In the genomic region with DNA sequence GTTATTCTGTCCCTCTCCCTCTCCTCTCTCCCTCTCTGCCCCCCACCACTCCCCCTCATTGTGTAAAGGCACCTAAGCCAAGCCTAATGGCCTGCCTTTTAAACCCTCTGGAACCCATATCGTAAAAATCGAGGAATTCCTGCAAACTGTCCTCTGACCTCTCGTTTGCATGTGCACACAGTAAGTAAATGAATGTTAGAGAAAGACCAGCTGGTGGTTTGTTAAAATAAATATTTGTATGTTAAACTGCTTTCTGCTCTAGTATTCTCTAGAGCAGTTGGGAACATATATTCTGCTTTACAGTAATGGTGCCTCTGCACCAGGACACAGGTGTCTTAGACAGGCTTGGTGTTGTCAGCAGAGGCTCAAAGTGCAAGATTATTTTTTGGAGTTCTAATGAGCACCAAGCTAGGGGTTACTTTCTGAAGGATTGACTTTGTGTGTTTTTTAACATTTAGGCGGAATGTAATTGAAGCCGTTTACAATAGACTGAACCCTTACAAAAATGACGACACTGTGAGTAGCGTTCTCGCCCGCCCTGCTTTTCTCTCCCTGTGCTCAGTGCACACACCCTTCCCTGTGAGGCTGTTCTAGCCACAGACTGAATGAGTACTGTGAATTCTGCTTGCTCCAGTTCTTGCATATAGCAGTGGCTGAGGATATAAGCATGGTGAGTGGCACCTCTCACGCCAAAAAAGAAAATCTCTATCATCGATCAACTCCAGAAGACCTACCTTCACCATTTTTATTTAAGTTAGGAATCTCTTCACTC, we compare ENCODE assay signal across 20 mouse cellular contexts. TPM values are rescaled to one million over a fixed set of nuclear protein-coding genes. Genes with fewer than 3 reads are reported as not detected.
DNase-seq lines count a peak whose midpoint lies in the region; ATAC-seq and TF ChIP-seq lines count a peak whose summit lies in the region.
"Had no signal": no experiment of that assay in that cellular context is flagged by ENCODE, and none has a peak within 500 bp of the region (broad histone marks: within the 10 kb centered on the region; RNA-seq: fewer than 3 reads in every experiment).

No protein-coding gene starts in this region.

- no peak overlapping the region for H3K27ac ChIP-seq in heart, embryonic 11.5 days (ENCODE audit: low read depth, low read length)
- 0 out of 2 replicates have a peak overlapping the region, but pooled peaks have one; percentile 22 for H3K27ac ChIP-seq in liver, embryonic 12.5 days
- H3K27ac ChIP-seq in liver, embryonic 11.5 days (ENCODE audit: low read depth, low read length), result no peak overlapping the region
- peak overlapping the region; percentile 29; the same call in 1 of the 2 replicates for H3K27ac ChIP-seq in liver, embryonic 13.5 days
- peak overlapping the region; percentile 48; the same call in 1 of the 2 replicates for H3K27ac ChIP-seq in liver, postnatal 0 days (ENCODE audit: low read depth)
- H3K27ac ChIP-seq: embryonic facial prominence, embryonic 10.5 days; forebrain, embryonic 13.5 days; heart, adult 2 months; hindbrain, embryonic 12.5 days had no signal

- 92% methylated on average over 11 of the region's 11 CpGs for WGBS in heart, embryonic 11.5 days (ENCODE audit: insufficient replicate concordance)
- WGBS in liver, embryonic 12.5 days (ENCODE audit: insufficient replicate concordance), result 87% methylated on average over 11 of the region's 11 CpGs
- WGBS in liver, embryonic 11.5 days, result 89% methylated on average over 11 of the region's 11 CpGs
- 87% methylated on average over 11 of the region's 11 CpGs for WGBS in liver, embryonic 13.5 days (ENCODE audit: insufficient replicate concordance)
- 72% methylated on average over 11 of the region's 11 CpGs for WGBS in liver, postnatal 0 days (ENCODE audit: insufficient replicate concordance)

- H3K4me3 ChIP-seq in heart, embryonic 11.5 days (ENCODE audit: low read depth, low read length), result no peak overlapping the region
- no peak overlapping the region for H3K4me3 ChIP-seq in liver, embryonic 12.5 days
- H3K4me3 ChIP-seq in liver, embryonic 11.5 days (ENCODE audit: low read depth, low read length), result no peak overlapping the region
- H3K4me3 ChIP-seq in liver, embryonic 13.5 days (replicated peaks), result no peak overlapping the region
- no peak overlapping the region for H3K4me3 ChIP-seq in liver, postnatal 0 days (ENCODE audit: low read depth, low read length)
- H3K4me3 ChIP-seq: embryonic facial prominence, embryonic 10.5 days; forebrain, embryonic 13.5 days; heart, adult 2 months; heart, embryonic 12.5 days; hindbrain, embryonic 12.5 days had no signal

- no peaks in the 10 kb centered on the region for H3K27me3 ChIP-seq in heart, embryonic 11.5 days (ENCODE audit: control insufficient read depth, insufficient read depth, low read length)
- H3K27me3 ChIP-seq in liver, embryonic 12.5 days (replicated peaks), result no peaks in the 10 kb centered on the region
- no peaks in the 10 kb centered on the region for H3K27me3 ChIP-seq in liver, embryonic 11.5 days (replicated peaks; ENCODE audit: control insufficient read depth, insufficient read depth, low read length)
- no peaks in the 10 kb centered on the region for H3K27me3 ChIP-seq in liver, embryonic 13.5 days
- no peaks in the 10 kb centered on the region for H3K27me3 ChIP-seq in liver, postnatal 0 days (ENCODE audit: insufficient read depth, low read length)
- H3K27me3 ChIP-seq: forebrain, embryonic 13.5 days; heart, embryonic 12.5 days; hindbrain, embryonic 12.5 days had no signal

- no peak for ATAC-seq in heart, embryonic 11.5 days (replicated peaks; ENCODE audit: insufficient number of reproducible peaks, low FRiP score, low TSS enrichment)
- no peak for ATAC-seq in liver, embryonic 12.5 days
- no peak for ATAC-seq in liver, embryonic 11.5 days (replicated peaks; ENCODE audit: low FRiP score)
- ATAC-seq in liver, embryonic 13.5 days (ENCODE audit: low read depth), result peak; percentile 19; the same call in 1 of the 2 replicates
- ATAC-seq in liver, postnatal 0 days, result peak; percentile 64
- ATAC-seq: activated CD4-positive, CD25-positive, alpha-beta regulatory T cell, adult 4 months; forebrain, embryonic 13.5 days; forebrain, postnatal 0 days; hindbrain, embryonic 16.5 days had no signal

- TF ChIP-seq CTCF in liver, postnatal 0 days (IDR thresholded peaks at IDR 0.05; ENCODE audit: low read depth), result no peak

- no peaks in the 10 kb centered on the region for H3K9me3 ChIP-seq in heart, embryonic 11.5 days (replicated peaks; ENCODE audit: control insufficient read depth, low read length)
- H3K9me3 ChIP-seq in liver, embryonic 12.5 days (replicated peaks), result no peaks in the 10 kb centered on the region
- H3K9me3 ChIP-seq in liver, embryonic 11.5 days (ENCODE audit: control insufficient read depth, low read length), result no peaks in the 10 kb centered on the region
- H3K9me3 ChIP-seq in liver, embryonic 13.5 days (replicated peaks), result no peaks in the 10 kb centered on the region
- H3K9me3 ChIP-seq in liver, postnatal 0 days (ENCODE audit: low read length), result no peaks in the 10 kb centered on the region
- H3K9me3 ChIP-seq: embryonic facial prominence, embryonic 10.5 days; forebrain, embryonic 13.5 days; heart, embryonic 12.5 days; hindbrain, embryonic 12.5 days had no signal

- peaks cover 18% of the 10 kb centered on the region; the same call in 1 of the 2 replicates for H3K36me3 ChIP-seq in heart, embryonic 11.5 days (ENCODE audit: control insufficient read depth, insufficient read depth, low read length)
- peaks cover 52% of the 10 kb centered on the region for H3K36me3 ChIP-seq in liver, embryonic 12.5 days
- peaks cover 18% of the 10 kb centered on the region; the same call in 1 of the 2 replicates for H3K36me3 ChIP-seq in liver, embryonic 11.5 days (ENCODE audit: control insufficient read depth, insufficient read depth, low read length)
- peaks cover 45% of the 10 kb centered on the region for H3K36me3 ChIP-seq in liver, embryonic 13.5 days
- H3K36me3 ChIP-seq in liver, postnatal 0 days (replicated peaks; ENCODE audit: insufficient read depth, low read length), result peaks cover 44% of the 10 kb centered on the region

- no peak overlapping the region for H3K9ac ChIP-seq in heart, embryonic 11.5 days (ENCODE audit: low read depth, low read length)
- no peak overlapping the region for H3K9ac ChIP-seq in liver, embryonic 12.5 days
- H3K9ac ChIP-seq in liver, embryonic 11.5 days (ENCODE audit: low read depth, low read length), result no peak overlapping the region
- H3K9ac ChIP-seq in liver, embryonic 13.5 days, result no peak overlapping the region
- no peak overlapping the region for H3K9ac ChIP-seq in liver, postnatal 0 days (replicated peaks)
- H3K9ac ChIP-seq: forebrain, embryonic 13.5 days; forebrain, postnatal 0 days; heart, embryonic 12.5 days; hindbrain, embryonic 12.5 days had no signal

- no peak for TF ChIP-seq EP300 in liver, postnatal 0 days (IDR thresholded peaks at IDR 0.05; ENCODE audit: low read depth)

- DNase-seq in heart, adult 11 months, result peak; percentile 37
- DNase-seq in liver, embryonic 11.5 days (ENCODE audit: low spot score), result no peak
- DNase-seq in liver, embryonic 13.5 days, result no peak
- no peak for DNase-seq in liver, postnatal 0 days
- DNase-seq in T-cell, adult 2 months (ENCODE audit: low spot score), result no peak
- no peak for DNase-seq in retina, postnatal 1 day
- DNase-seq: adrenal gland, postnatal 25 days; cerebellum, adult 18-20 months; cerebellum, adult 9-11 months; forebrain, postnatal 0 days; gastrocnemius, postnatal 10 days; heart, adult 2 months had no signal

- H3K4me2 ChIP-seq in heart, embryonic 11.5 days, result no peak overlapping the region
- H3K4me2 ChIP-seq in liver, embryonic 12.5 days, result no peak overlapping the region
- H3K4me2 ChIP-seq in liver, embryonic 11.5 days, result no peak overlapping the region
- H3K4me2 ChIP-seq in liver, embryonic 13.5 days, result no peak overlapping the region
- H3K4me2 ChIP-seq in liver, postnatal 0 days (ENCODE audit: low read depth, low read length), result 0 out of 2 replicates have a peak overlapping the region, but pooled peaks have one; percentile 10
- H3K4me2 ChIP-seq: forebrain, embryonic 13.5 days; heart, embryonic 12.5 days; hindbrain, embryonic 12.5 days had no signal

- no peaks in the 10 kb centered on the region for H3K4me1 ChIP-seq in heart, embryonic 11.5 days (ENCODE audit: control insufficient read depth, insufficient read depth, low read length)
- H3K4me1 ChIP-seq in liver, embryonic 12.5 days, result peaks cover 10% of the 10 kb centered on the region
- no peaks in the 10 kb centered on the region for H3K4me1 ChIP-seq in liver, embryonic 11.5 days (replicated peaks; ENCODE audit: control insufficient read depth, insufficient read depth, low read length)
- peaks cover 18% of the 10 kb centered on the region for H3K4me1 ChIP-seq in liver, embryonic 13.5 days (replicated peaks)
- H3K4me1 ChIP-seq in liver, postnatal 0 days (ENCODE audit: insufficient read depth), result peaks cover 5% of the 10 kb centered on the region
- H3K4me1 ChIP-seq: embryonic facial prominence, embryonic 10.5 days; forebrain, embryonic 13.5 days; hindbrain, embryonic 12.5 days had no signal

RNA-seq across cellular contexts. Expression of gene Ppm1a, which starts 35.3 kb away (rescaled TPM):
- 47.7 and 51.2 TPM in 2 replicates for polyA plus RNA-seq in heart, embryonic 11.5 days (2014; fragmentation: Nextera tagmentation; extraction: Ambion mirVana)
- polyA plus RNA-seq in liver, embryonic 12.5 days (2016; fragmentation: Nextera tagmentation; extraction: Ambion mirVana), result 47.3 and 52.6 TPM in 2 replicates
- polyA plus RNA-seq in liver, embryonic 11.5 days (2014; fragmentation: Nextera tagmentation; extraction: Ambion mirVana), result 46.4 and 48.8 TPM in 2 replicates
- 25.6 and 25.8 TPM in 2 replicates for polyA plus RNA-seq in liver, embryonic 13.5 days (2015; fragmentation: Nextera tagmentation; extraction: Ambion mirVana)
- polyA plus RNA-seq in liver, postnatal 0 days (2015; fragmentation: Nextera tagmentation; extraction: Ambion mirVana), result 36.1 and 42.8 TPM in 2 replicates

Comparison
In these comparisons a context has a peak if more than half of its experiments do, and no peak if none do; other contexts are left out.
1. ATAC-seq: peak in liver, embryonic 13.5 days (single experiment) and liver, postnatal 0 days (single experiment); none in heart, embryonic 11.5 days (single experiment), liver, embryonic 12.5 days (single experiment) and liver, embryonic 11.5 days (single experiment).
2. H3K27ac ChIP-seq: peak in liver, embryonic 12.5 days (single experiment), liver, embryonic 13.5 days (single experiment) and liver, postnatal 0 days (single experiment); none in heart, embryonic 11.5 days (single experiment) and liver, embryonic 11.5 days (single experiment).